Mouse (Mus musculus) kidney, embryonic 14.5 days (tissue): ENCODE measurements around the gene Ppp3ca. TPM values are rescaled to one million over a fixed set of nuclear protein-coding genes. Genes with fewer than 3 reads are reported as not detected.
"Not testable (repeated sequence)": the region's sequence is repeated elsewhere in the genome, so short reads cannot be mapped to it uniquely, and the experiment has no call there.

Source experiments
- ATAC-seq: fragments of 200-750 bp; cut with Nextera tagmentation; 2 replicates; pipeline ENCODE4 v1.8.0; 2017; ENCODE audit warnings: moderate number of reproducible peaks, mild to moderate bottlenecking, moderate TSS enrichment, moderate library complexity; ENCODE audit not compliant: low FRiP score, low TSS enrichment
- H3K27ac ChIP-seq: fragments of 300-500 bp; sonication (generic); 2 replicates; pipeline ENCODE4 v1.5.1; 2014; ENCODE audit warnings: low read depth, mild to moderate bottlenecking, low read length, moderate library complexity, mixed read lengths
- H3K27me3 ChIP-seq: fragments of 300-500 bp; sonication (generic); 2 replicates; pipeline ENCODE4 v1.6.1; 2014; ENCODE audit warnings: mild to moderate bottlenecking, low read length; ENCODE audit not compliant: control insufficient read depth, insufficient read depth
- H3K36me3 ChIP-seq: fragments of 300-500 bp; sonication (generic); 2 replicates; pipeline ENCODE4 v1.6.1; 2014; ENCODE audit warnings: low read length, mixed read lengths; ENCODE audit not compliant: control insufficient read depth, insufficient read depth
- H3K4me1 ChIP-seq: fragments of 300-500 bp; sonication (generic); 2 replicates; pipeline ENCODE4 v1.6.1; 2014; ENCODE audit warnings: low read length, mixed read lengths; ENCODE audit not compliant: control insufficient read depth, insufficient read depth
- H3K4me2 ChIP-seq: fragments of 300-500 bp; sonication (generic); replicated peaks from 2 replicates; pipeline ENCODE4 v1.6.1; 2014; ENCODE audit warnings: low read depth, mild to moderate bottlenecking, low read length
- H3K4me3 ChIP-seq: fragments of 300-500 bp; sonication (generic); 2 replicates; pipeline ENCODE4 v1.5.1; 2014; ENCODE audit warnings: mild to moderate bottlenecking, low read length
- H3K9ac ChIP-seq: fragments of 300-500 bp; sonication (generic); 2 replicates; pipeline ENCODE4 v1.6.1; 2014; ENCODE audit warnings: low read depth, mild to moderate bottlenecking, low read length, moderate library complexity
- H3K9me3 ChIP-seq: fragments of 300-500 bp; sonication (generic); 2 replicates; pipeline ENCODE4 v1.6.1; 2016; ENCODE audit warnings: low read length; ENCODE audit not compliant: control insufficient read depth
- WGBS: fragments of 180-500 bp; shearing (Covaris S2); extraction: QIAGEN DNeasy Blood & Tissue Kit; methylation state at CpG from one replicate; pipeline ENCODE4 v1.1.7; 2014; 5-methylcytosine and 5-hydroxymethylcytosine counted together
- polyA plus RNA-seq: library from polyadenylated mRNA; unstranded; fragments of >200 nt; fragmentation: Nextera tagmentation; extraction: Ambion mirVana; gene quantifications from 2 replicates; pipeline ENCODE4 v1.2.1, GENCODE M21; 2014

Gene Ppp3ca
- polyA plus RNA-seq, 1 experiment from 2014 or later = 76.7 TPM

DNA sequence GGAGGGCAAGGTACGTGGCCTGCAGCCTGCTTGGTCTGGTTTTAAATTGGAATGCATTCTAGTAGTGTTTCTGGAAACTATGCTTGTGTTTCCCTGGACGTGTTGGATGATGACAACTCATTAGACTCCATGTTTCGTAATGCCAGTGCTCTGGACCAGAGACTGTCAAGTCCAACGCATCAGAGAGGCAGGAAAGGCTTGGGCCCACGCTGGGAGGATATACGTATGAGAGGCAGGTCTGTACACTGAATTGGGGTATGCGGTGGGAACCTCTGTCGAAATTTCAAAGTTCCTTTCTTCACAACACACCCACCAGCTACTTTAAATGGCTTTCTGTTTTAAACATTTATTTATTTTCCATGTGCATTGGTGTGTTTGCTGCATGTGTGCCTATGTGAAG is 12.3 kb downstream of the Ppp3ca start:
- 96% methylated on average over 8 of the region's 8 CpGs for WGBS
- no peaks in the 10 kb centered on the region for H3K27me3 ChIP-seq
- H3K4me3 ChIP-seq = no peak overlapping the region
- no peak for ATAC-seq
- H3K36me3 ChIP-seq = no peaks in the 10 kb centered on the region
- H3K9me3 ChIP-seq = no peaks in the 10 kb centered on the region
- no peak overlapping the region for H3K27ac ChIP-seq
- H3K4me1 ChIP-seq = peaks cover 10% of the 10 kb centered on the region; the same call in 1 of the 2 replicates
- no peak overlapping the region for H3K9ac ChIP-seq
- no peak overlapping the region for H3K4me2 ChIP-seq

GRCm38 (mm10) chr3:136684191-136684958 is 14.5 kb downstream of the Ppp3ca start:
- 89% methylated on average over 15 of the region's 15 CpGs for WGBS
- Histone ChIP-seq H3K9me3 (no peaks in the 10 kb centered on the region), H3K36me3 (no peaks in the 10 kb centered on the region), H3K4me2 (no peak overlapping the region), H3K4me1 (0 out of 2 replicates have a peak, but pooled peaks cover 2% of the 10 kb centered on the region), H3K4me3 (no peak overlapping the region), H3K27ac (no peak overlapping the region), H3K27me3 (no peaks in the 10 kb centered on the region), H3K9ac (no peak overlapping the region)
- ATAC-seq = no peak

DNA sequence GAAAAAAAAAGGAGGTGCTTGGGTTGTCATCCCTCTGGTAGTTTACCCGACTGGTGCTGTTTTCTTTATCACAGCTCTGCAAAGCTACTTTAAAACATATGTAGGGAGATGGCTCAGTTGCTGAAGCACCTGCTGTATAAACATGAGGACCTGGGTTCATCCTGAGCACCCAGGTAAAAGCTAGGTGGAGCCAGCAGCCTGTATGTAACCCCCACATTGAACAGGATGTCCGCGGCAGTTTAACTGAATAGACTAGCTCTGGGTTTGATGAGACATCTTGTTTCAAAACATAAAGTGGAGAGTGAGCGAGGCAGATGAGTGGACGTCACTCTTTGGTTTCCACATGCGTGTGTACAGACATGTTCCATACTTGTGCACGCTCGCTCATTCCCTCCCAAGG is 16.5 kb downstream of the Ppp3ca start:
- Histone ChIP-seq H3K36me3 (no peaks in the 10 kb centered on the region), H3K9me3 (no peaks in the 10 kb centered on the region), H3K4me2 (no peak overlapping the region), H3K4me1 (no peaks in the 10 kb centered on the region), H3K27ac (no peak overlapping the region), H3K9ac (no peak overlapping the region), H3K27me3 (no peaks in the 10 kb centered on the region), H3K4me3 (no peak overlapping the region)
- WGBS = 89% methylated on average over 8 of the region's 8 CpGs
- no peak for ATAC-seq

DNA sequence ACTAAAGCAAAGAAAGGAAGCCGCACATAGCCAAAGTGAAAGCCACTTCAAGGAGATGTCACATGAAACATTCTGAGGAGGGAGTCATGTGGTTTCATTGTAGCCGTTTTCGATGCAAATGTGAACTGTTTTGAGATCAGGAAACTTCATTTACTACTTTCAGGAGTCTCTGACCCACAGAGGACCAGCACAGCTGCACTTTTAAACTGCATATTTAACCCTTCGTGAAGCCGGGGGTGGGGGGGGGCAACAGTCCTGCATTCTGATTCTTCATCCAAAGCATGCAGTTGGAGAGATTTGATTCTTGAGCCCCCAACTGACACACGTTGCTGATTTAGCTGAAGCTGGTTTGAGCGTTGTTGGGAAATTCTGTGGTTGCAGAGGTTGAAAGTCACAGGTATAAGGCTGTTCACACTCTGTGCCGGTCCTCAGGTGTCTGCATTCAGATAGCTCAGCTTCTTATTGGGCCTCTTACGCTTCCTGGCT is 18.2 kb downstream of the Ppp3ca start:
- H3K9me3 ChIP-seq = no peaks in the 10 kb centered on the region
- H3K36me3 ChIP-seq = no peaks in the 10 kb centered on the region
- no peaks in the 10 kb centered on the region for H3K4me1 ChIP-seq
- H3K9ac ChIP-seq = no peak overlapping the region
- no peak overlapping the region for H3K27ac ChIP-seq
- ATAC-seq = no peak
- no peak overlapping the region for H3K4me2 ChIP-seq
- H3K27me3 ChIP-seq = no peaks in the 10 kb centered on the region
- 77% methylated on average over 9 of the region's 9 CpGs for WGBS
- H3K4me3 ChIP-seq = no peak overlapping the region

DNA sequence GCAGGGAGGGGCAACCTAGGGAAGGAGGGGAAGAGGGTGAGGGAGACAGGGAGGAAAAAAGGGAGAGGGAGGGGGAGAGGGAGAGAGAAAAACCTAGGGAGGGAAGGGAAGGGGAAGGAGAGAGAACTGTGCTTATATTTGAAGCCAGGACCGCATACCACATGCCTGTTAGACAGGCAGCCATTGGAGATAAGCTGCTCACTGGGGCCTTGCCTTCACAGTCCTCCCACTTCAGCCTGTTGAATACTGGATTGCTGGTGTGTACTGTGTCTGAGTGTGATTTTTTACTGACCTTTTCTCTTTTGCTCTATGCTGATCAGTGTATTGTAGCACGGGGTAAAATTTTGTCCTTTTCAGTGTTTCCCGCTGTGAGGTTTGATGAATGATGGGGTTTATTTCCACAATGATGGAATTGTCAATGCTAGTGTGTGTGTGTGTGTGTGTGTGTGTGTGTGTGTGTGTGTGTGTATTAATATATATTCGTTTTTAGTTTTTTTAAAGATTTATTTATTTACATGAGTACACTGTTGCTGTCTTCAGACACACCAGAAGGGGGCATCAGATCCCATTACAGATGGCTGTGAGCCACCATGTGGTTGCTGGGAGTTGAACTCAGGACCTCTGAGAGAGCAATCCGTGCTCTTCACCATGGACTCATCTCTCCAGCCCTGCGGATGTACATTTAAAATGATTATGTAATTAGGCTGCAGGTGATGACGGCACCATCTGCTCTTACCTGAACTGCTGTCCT is 20.0 kb downstream of the Ppp3ca start:
- ATAC-seq = no peak
- no peak overlapping the region for H3K27ac ChIP-seq

DNA sequence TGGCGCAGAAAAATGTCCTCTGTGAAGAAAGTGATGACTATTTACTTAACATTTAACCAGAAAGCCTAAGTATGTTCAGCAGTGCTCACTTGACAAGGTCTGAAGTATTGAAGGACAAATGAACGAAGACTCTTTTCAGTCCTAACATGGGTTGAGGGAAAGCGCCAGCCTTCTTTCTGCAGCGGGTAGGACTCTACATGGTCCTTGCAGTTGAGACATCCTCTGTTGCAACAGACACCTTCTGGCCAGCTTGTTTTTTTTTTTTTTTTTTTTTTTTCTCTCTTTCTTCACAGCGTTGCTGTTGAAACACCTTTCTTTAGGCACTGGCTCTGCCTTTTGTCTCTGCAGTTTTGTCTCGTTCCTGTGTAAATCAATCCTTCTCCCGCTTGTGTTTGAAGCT is 22.1 kb downstream of the Ppp3ca start:
- H3K36me3 ChIP-seq = no peaks in the 10 kb centered on the region
- no peaks in the 10 kb centered on the region for H3K9me3 ChIP-seq
- no peaks in the 10 kb centered on the region for H3K27me3 ChIP-seq
- WGBS = 54% methylated on average over 7 of the region's 7 CpGs
- no peak for ATAC-seq
- no peak overlapping the region for H3K9ac ChIP-seq
- H3K4me1 ChIP-seq = no peaks in the 10 kb centered on the region
- H3K27ac ChIP-seq = no peak overlapping the region
- no peak overlapping the region for H3K4me2 ChIP-seq
- no peak overlapping the region for H3K4me3 ChIP-seq

More for the DNA sequence above, 20.0 kb downstream of the Ppp3ca start:
- H3K4me2 ChIP-seq = no peak overlapping the region
- no peaks in the 10 kb centered on the region for H3K27me3 ChIP-seq
- no peaks in the 10 kb centered on the region for H3K36me3 ChIP-seq
- H3K9me3 ChIP-seq = no peaks in the 10 kb centered on the region
- H3K4me3 ChIP-seq = no peak overlapping the region
- H3K9ac ChIP-seq = no peak overlapping the region
- no peaks in the 10 kb centered on the region for H3K4me1 ChIP-seq
- 92% methylated on average over 7 of the region's 7 CpGs for WGBS

DNA sequence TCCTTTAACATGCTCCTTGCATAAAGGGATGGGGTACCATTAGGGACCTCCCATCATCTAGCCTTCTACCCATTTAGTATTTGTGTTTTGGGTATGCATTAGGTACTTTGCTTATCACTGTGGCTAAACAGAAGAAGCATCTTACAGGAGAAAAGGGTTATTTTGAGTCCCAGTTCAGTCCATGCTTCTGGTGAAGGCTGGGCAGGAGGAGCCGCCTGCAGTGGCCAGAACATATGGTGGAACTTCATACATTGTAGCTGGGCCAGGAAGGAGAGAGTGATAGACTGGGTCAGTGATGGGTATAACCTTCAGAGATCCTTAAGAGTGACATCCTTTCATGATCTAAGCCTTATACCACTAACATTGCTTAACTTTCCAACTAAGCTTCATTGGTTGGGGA is 23.6 kb downstream of the Ppp3ca start:
- WGBS = 96% methylated on average over 1 of the region's 1 CpGs
- H3K27me3 ChIP-seq = no peaks in the 10 kb centered on the region
- no peak overlapping the region for H3K4me2 ChIP-seq
- no peak for ATAC-seq
- H3K4me3 ChIP-seq = no peak overlapping the region
- no peak overlapping the region for H3K27ac ChIP-seq
- no peak overlapping the region for H3K9ac ChIP-seq
- H3K9me3 ChIP-seq = no peaks in the 10 kb centered on the region
- no peaks in the 10 kb centered on the region for H3K36me3 ChIP-seq
- H3K4me1 ChIP-seq = no peaks in the 10 kb centered on the region

DNA sequence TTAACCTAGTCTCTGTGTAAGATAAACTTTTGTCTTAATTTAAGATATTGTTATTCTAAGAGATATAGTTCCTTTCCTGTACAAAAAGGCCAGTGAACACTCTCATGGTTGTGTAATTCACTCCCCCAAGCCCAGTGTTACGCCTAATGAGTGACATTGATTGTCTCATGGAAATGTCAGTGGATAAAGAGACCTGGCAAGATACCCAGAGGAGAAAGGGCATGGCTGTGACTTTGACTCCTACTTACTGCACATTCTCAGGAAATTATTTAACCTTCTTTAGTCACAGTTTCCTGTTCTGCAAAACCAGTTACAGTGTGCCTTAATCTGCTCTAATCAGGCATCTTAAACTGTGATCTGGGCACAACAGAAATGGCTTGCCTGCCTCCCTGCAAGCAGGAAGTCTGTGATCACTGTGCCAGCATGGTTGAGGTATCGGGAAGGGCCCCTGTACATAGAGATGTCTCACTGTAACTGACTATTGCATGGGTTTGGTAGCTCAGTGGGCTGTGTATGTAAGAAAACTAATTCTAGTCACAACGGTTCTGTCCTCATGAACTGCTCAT is 27.8 kb downstream of the Ppp3ca start:
- ATAC-seq = no peak
- Histone ChIP-seq H3K27ac (no peak overlapping the region), H3K4me1 (no peaks in the 10 kb centered on the region), H3K9me3 (no peaks in the 10 kb centered on the region), H3K9ac (no peak overlapping the region), H3K4me3 (no peak overlapping the region), H3K27me3 (no peaks in the 10 kb centered on the region), H3K36me3 (no peaks in the 10 kb centered on the region), H3K4me2 (no peak overlapping the region)
- WGBS = 58% methylated on average over 3 of the region's 3 CpGs

DNA sequence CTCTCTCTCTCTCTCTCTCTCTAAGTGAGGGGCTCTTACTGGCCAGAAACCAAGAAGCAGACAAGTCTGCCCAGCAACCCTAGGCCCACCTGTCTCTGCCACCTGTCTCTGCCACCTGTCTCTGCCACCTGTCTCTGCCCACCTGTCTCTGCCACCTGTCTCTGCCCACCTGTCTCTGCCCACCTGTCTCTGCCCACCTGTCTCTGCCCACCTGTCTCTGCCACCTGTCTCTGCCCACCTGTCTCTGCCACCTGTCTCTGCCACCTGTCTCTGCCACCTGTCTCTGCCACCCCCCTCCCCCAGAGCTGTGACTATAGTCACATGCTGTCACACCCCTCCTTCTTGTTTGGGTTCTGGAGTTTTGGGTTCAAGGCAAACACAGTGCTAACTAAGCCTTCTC is 29.8 kb downstream of the Ppp3ca start:
- not testable (repeated sequence) for H3K27ac ChIP-seq, H3K4me1 ChIP-seq, H3K4me3 ChIP-seq, H3K36me3 ChIP-seq, H3K9ac ChIP-seq, ATAC-seq, H3K4me2 ChIP-seq, H3K9me3 ChIP-seq, H3K27me3 ChIP-seq
